Mouse (Mus musculus): ENCODE measurements around the gene Cenpj. TPM values are rescaled to one million over a fixed set of nuclear protein-coding genes. Genes with fewer than 3 reads are reported as not detected.

Cenpj gene
- 12.9 and 13.3 TPM in 2 replicates for polyA plus RNA-seq (2015; fragmentation: Nextera tagmentation; extraction: Ambion mirVana)

DNA sequence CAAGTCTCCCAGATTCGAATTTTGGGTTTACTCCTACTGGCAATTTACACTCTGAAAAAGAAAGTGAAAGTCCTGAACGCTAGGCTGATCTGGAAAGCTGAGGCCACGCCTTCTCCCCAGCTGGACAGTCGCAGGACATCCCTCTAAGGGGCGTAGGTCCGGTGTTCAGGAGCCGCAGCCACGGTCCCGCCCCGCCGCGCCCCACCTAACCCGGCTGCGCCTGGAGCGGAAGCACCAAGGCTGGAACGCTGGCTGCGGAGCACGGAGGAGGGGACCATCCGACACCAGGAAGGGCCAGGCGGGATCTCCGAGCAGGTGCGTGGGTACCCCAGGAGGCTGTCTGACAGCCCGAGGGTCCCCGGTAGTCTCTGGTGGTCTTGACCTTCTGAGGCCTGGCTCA is at the start of gene Cenpj, which contains the start of gene Parp4:
TSS of gene Cenpj (minus strand) at position 10 of the 400 bp plus-strand sequence.
TSS of gene Parp4 (plus strand) at position 204 of the 400 bp plus-strand sequence.
- Histone ChIP-seq H3K4me1 (peaks cover 6% of the 10 kb centered on the region), H3K4me3 (peak within 1 kb of the TSS; percentile 57), H3K9me3 (no peaks in the 10 kb centered on the region), H3K27me3 (no peaks in the 10 kb centered on the region), H3K36me3 (no peaks in the 10 kb centered on the region), H3K9ac (peak within 1 kb of the TSS; percentile 75), H3K27ac (no peak within 1 kb of the TSS), H3K4me2 (peak within 1 kb of the TSS; percentile 71)
- no peak for ATAC-seq (ENCODE audit: insufficient number of reproducible peaks, insufficient read depth, low FRiP score, low TSS enrichment, low read depth)
- WGBS = 1% methylated on average over 24 of the region's 24 CpGs

DNA sequence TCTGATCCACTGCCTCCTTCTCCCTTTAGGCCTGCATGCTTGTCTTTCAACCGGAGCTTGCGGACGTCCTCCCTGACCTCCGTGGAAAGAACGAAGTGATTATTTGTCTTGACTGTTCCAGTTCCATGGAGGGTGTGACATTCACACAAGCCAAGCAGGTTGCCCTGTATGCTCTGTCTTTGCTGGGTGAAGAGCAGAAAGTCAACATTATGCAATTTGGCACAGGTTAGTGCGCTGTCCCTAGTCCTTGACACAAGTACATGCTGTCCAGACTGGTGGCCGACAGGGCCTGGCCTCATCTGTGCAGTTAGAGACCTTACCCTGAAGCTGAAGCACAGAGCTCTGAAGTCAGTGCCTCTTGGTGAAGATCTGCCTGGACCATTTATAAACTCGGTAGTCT is 45.2 kb upstream of the Cenpj start:
- Histone ChIP-seq H3K36me3 (no peaks in the 10 kb centered on the region), H3K27me3 (no peaks in the 10 kb centered on the region), H3K4me3 (no peak overlapping the region), H3K4me1 (no peaks in the 10 kb centered on the region), H3K9me3 (no peaks in the 10 kb centered on the region), H3K9ac (no peak overlapping the region), H3K27ac (no peak overlapping the region), H3K4me2 (no peak overlapping the region)
- 91% methylated on average over 8 of the region's 8 CpGs for WGBS
- ATAC-seq (ENCODE audit: insufficient number of reproducible peaks, insufficient read depth, low FRiP score, low TSS enrichment, low read depth) = no peak

DNA sequence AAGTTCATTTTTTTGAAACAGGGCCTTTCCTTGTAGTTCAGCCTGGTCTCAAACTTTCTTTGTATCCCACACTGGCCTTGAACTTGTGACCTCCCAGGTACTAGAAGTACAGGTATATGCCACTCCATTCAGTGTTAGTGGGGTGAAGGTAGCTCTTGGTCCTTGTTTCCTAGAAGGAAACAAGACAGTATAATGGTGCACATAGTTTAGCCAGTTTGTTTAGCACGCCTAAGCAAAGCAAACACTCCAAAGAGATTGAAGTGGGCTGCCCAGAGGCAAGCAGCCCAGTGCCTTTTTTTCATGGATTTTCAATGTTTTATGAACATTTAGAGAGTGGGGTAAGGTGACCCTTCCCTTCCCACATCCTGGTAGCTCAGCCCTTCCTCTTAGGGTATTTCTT is 42.2 kb upstream of the Cenpj start:
- no peak for ATAC-seq (ENCODE audit: insufficient number of reproducible peaks, insufficient read depth, low FRiP score, low TSS enrichment, low read depth)
- H3K27me3 ChIP-seq = no peaks in the 10 kb centered on the region
- 75% methylated on average over 1 of the region's 1 CpGs for WGBS

DNA sequence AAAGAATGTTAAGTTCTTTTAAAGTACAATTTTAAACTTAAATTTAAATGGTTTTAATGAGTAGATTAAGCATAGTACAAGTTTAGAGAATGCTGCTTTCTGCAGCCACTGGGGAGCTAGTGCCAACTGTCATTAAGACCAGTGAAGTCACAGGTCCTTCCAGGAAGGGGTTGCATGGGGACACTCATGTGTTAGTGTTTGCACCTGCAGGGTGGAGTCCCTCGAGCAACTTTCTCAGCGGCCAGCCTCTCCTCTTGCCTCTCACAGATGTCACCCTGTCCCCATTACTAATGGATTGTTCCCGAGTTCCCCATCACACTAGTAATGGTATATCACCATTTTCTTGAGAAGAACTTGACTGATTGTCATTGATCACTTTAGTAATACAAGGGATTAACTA is 38.0 kb upstream of the Cenpj start:
- no peaks in the 10 kb centered on the region for H3K27me3 ChIP-seq
- H3K4me1 ChIP-seq = no peaks in the 10 kb centered on the region
- 92% methylated on average over 3 of the region's 3 CpGs for WGBS
- no peak overlapping the region for H3K27ac ChIP-seq
- H3K4me3 ChIP-seq = no peak overlapping the region
- H3K9me3 ChIP-seq = no peaks in the 10 kb centered on the region
- no peak overlapping the region for H3K9ac ChIP-seq
- no peak for ATAC-seq (ENCODE audit: insufficient number of reproducible peaks, insufficient read depth, low FRiP score, low TSS enrichment, low read depth)
- H3K4me2 ChIP-seq = no peak overlapping the region
- H3K36me3 ChIP-seq = 0 out of 2 replicates have a peak, but pooled peaks cover 2% of the 10 kb centered on the region

More for the DNA sequence above, 42.2 kb upstream of the Cenpj start:
- Histone ChIP-seq H3K27ac (no peak overlapping the region), H3K36me3 (no peaks in the 10 kb centered on the region), H3K9me3 (no peaks in the 10 kb centered on the region), H3K4me1 (no peaks in the 10 kb centered on the region), H3K4me3 (no peak overlapping the region), H3K4me2 (no peak overlapping the region), H3K9ac (no peak overlapping the region)

DNA sequence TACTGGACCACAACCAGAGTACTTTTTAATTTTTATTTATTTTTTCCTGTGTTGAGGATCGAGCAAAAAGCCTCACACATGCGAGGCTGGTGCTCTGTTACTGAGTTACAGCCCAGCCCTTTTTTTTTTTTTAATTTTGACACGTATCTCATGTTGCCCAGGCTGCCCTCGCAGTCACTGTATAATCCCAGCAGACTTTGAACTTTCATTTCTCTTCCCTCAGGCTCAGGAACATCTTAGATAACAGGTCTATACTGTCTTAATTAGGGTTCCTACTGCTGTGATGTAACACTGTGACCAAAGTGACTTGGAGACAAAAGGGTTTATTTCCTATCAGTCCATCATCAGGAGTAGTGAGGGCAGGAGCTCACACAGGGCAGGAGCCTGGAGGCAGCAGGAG is 29.9 kb upstream of the Cenpj start:
- Histone ChIP-seq H3K4me2 (no peak overlapping the region), H3K36me3 (0 out of 2 replicates have a peak, but pooled peaks cover 2% of the 10 kb centered on the region), H3K27ac (no peak overlapping the region), H3K4me1 (no peaks in the 10 kb centered on the region), H3K9ac (no peak overlapping the region), H3K4me3 (no peak overlapping the region), H3K27me3 (no peaks in the 10 kb centered on the region), H3K9me3 (no peaks in the 10 kb centered on the region)
- 70% methylated on average over 4 of the region's 4 CpGs for WGBS
- no peak for ATAC-seq (ENCODE audit: insufficient number of reproducible peaks, insufficient read depth, low FRiP score, low TSS enrichment, low read depth)

DNA sequence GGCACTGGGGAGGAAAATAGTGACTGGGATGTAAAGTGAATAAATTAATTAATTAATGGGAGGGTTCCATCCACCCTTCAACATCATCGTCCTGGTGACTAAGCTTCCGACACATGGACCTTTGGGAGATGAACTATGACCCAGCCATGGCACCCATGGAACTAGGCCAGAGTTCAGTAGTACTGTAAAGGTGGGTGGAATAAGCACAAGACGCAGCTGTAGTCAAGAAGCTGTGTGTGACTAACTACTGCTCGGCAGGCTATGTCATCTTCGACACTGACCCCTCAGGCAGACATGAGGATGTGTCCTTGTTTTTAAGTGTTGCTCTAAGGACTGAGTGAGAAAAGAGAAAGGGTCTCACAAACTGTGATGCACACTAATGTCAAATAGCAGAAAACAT is 29.2 kb upstream of the Cenpj start:
- H3K4me1 ChIP-seq = no peaks in the 10 kb centered on the region
- H3K36me3 ChIP-seq = no peaks in the 10 kb centered on the region
- H3K4me2 ChIP-seq = no peak overlapping the region
- H3K4me3 ChIP-seq = no peak overlapping the region
- H3K27me3 ChIP-seq = no peaks in the 10 kb centered on the region
- no peak overlapping the region for H3K9ac ChIP-seq
- 0 out of 2 replicates have a peak, but pooled peaks have one; percentile 32 for ATAC-seq (ENCODE audit: insufficient number of reproducible peaks, insufficient read depth, low FRiP score, low TSS enrichment, low read depth)
- no peaks in the 10 kb centered on the region for H3K9me3 ChIP-seq
- no peak overlapping the region for H3K27ac ChIP-seq
- WGBS = 87% methylated on average over 5 of the region's 5 CpGs

DNA sequence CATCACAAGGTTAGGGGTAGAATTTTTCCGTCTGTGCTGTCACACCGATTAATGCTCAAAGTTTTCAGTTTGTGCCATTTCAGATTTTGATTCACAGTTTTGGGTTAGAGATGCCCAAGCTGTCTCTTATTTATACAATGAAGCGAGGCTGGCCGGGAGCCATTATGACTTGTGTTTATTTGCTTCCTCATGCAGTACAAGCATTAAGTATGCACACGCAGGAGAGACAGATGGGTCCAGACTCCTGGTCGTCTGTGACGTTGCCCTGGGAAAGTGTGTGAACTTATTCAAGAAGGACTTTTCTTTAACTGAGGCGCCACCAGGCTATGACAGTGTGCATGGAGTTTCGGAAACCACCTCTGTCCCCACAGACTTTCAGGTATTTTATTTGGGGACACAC is 26.8 kb upstream of the Cenpj start:
- Histone ChIP-seq H3K4me3 (no peak overlapping the region), H3K36me3 (no peaks in the 10 kb centered on the region), H3K9me3 (no peaks in the 10 kb centered on the region), H3K27ac (no peak overlapping the region), H3K4me2 (no peak overlapping the region), H3K27me3 (no peaks in the 10 kb centered on the region), H3K4me1 (no peaks in the 10 kb centered on the region), H3K9ac (no peak overlapping the region)
- WGBS = 86% methylated on average over 9 of the region's 9 CpGs
- ATAC-seq (ENCODE audit: insufficient number of reproducible peaks, insufficient read depth, low FRiP score, low TSS enrichment, low read depth) = no peak

DNA sequence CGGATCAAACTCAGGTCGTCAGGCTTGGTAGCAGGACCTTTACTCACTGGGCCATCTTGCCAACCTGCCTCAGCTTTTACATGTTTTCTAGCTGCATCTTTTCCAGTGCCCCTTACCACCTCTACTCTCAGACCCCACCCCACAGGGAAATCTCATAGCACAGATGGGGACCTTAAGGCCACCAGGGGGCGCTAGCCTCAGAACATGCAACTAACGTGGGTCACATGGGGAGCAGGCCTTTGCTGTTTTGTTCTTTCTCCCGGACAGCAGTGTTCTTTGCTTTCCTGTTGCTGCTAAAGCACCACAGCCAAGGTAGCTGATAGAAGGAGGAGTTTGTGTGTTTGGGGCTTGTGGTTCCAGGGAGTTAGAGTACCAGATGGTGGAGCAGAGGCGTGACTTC is 23.5 kb upstream of the Cenpj start:
- 43% methylated on average over 6 of the region's 6 CpGs for WGBS
- Histone ChIP-seq H3K9ac (no peak overlapping the region), H3K4me1 (no peaks in the 10 kb centered on the region), H3K9me3 (no peaks in the 10 kb centered on the region), H3K4me2 (no peak overlapping the region), H3K4me3 (no peak overlapping the region), H3K27ac (no peak overlapping the region), H3K36me3 (no peaks in the 10 kb centered on the region), H3K27me3 (no peaks in the 10 kb centered on the region)
- ATAC-seq (ENCODE audit: insufficient number of reproducible peaks, insufficient read depth, low FRiP score, low TSS enrichment, low read depth) = no peak

DNA sequence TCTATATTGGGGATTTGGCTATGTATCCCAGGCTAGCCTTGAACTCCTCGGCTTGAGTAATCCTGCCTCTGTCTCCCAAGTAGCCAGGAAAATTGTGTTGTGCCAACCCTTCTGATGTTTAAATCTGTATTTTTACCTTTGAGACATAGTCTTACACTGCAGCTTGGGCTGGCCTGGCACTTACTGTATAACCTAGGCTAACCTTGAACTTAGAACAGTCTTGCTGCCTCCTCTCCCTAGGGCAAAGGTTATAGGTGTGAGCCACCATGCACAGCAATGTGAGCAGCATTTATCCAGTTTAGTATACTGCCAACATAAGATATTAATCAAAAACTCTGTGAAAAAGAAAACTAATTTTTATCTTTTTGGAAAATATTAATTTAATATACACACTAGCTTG is 19.6 kb upstream of the Cenpj start:
- Histone ChIP-seq H3K27me3 (no peaks in the 10 kb centered on the region), H3K36me3 (no peaks in the 10 kb centered on the region), H3K9me3 (no peaks in the 10 kb centered on the region), H3K4me2 (no peak overlapping the region), H3K4me1 (no peaks in the 10 kb centered on the region), H3K4me3 (no peak overlapping the region), H3K27ac (no peak overlapping the region), H3K9ac (no peak overlapping the region)
- ATAC-seq (ENCODE audit: insufficient number of reproducible peaks, insufficient read depth, low FRiP score, low TSS enrichment, low read depth) = no peak
- WGBS = 83% methylated on average over 1 of the region's 1 CpGs

DNA sequence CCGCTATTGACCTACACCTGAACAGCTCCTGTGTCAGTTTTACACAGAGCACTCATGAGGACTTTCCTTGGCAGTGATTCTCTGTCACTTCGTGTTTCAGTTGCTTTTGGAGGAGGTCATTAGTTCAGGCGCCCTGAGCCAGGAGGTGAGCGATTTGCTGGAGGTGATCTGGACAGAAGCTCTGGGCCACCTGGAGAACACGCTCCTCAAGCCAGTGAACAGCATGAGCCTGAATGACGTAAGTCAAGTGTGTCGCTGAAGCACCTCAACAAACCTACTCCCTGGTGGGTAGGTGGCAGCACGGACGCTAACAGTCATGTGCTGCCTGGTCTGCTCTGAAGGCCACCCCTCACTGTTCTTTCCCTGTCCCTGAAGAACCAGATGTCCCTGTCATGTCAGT is 17.0 kb upstream of the Cenpj start:
- Histone ChIP-seq H3K4me2 (no peak overlapping the region), H3K4me1 (no peaks in the 10 kb centered on the region), H3K27me3 (no peaks in the 10 kb centered on the region), H3K27ac (no peak overlapping the region), H3K36me3 (no peaks in the 10 kb centered on the region), H3K9ac (no peak overlapping the region), H3K4me3 (no peak overlapping the region), H3K9me3 (no peaks in the 10 kb centered on the region)
- ATAC-seq (ENCODE audit: insufficient number of reproducible peaks, insufficient read depth, low FRiP score, low TSS enrichment, low read depth) = no peak
- WGBS = 87% methylated on average over 9 of the region's 9 CpGs

DNA sequence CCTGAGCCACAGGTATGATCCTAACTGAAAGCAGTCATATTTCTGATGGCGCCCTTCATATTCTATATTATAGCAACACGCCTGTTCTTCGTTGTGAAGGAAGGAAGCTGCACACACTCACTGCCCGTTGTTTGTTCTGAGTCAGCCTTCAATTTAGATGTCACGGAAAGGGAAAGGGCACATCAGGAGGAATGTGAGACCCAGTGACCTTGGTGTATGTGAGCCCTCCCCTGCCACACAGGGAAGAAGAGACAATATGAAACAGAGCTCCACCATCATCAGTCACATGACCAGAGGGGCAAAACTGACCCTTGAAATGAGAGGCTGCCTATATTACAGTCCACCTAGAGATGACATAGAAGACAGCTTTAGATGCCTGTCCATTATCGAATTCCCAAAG is 7.1 kb upstream of the Cenpj start:
- Histone ChIP-seq H3K36me3 (no peaks in the 10 kb centered on the region), H3K27ac (no peak overlapping the region), H3K4me3 (no peak overlapping the region), H3K4me2 (no peak overlapping the region), H3K27me3 (no peaks in the 10 kb centered on the region), H3K9ac (no peak overlapping the region), H3K9me3 (no peaks in the 10 kb centered on the region), H3K4me1 (no peaks in the 10 kb centered on the region; the same call in 1 of the 2 replicates)
- ATAC-seq (ENCODE audit: insufficient number of reproducible peaks, insufficient read depth, low FRiP score, low TSS enrichment, low read depth) = no peak
- WGBS = 78% methylated on average over 6 of the region's 6 CpGs

DNA sequence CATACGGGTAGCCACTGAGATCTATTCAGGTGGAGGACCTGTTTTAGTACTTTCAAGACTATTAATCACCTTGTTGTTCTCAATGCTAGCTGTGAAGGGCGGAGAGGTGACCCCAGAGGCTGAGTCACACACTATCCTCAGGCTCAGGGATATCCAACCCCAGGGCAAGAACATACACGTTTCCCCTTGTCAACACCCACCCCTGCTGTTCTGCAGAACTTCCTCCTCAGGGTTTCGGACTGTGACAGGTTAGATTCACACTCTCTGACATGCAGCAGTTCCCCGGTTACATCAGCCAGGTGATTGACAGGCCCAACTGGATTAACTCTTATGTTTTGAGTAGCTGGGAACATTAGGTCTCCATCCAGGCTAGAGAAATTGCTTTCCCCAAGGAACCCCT is 5.9 kb upstream of the Cenpj start:
- no peak overlapping the region for H3K4me2 ChIP-seq
- no peak overlapping the region for H3K9ac ChIP-seq
- WGBS = 48% methylated on average over 5 of the region's 5 CpGs
- H3K27me3 ChIP-seq = no peaks in the 10 kb centered on the region
- no peak overlapping the region for H3K27ac ChIP-seq
- no peaks in the 10 kb centered on the region for H3K36me3 ChIP-seq
- no peaks in the 10 kb centered on the region for H3K9me3 ChIP-seq
- no peaks in the 10 kb centered on the region; the same call in 1 of the 2 replicates for H3K4me1 ChIP-seq
- ATAC-seq (ENCODE audit: insufficient number of reproducible peaks, insufficient read depth, low FRiP score, low TSS enrichment, low read depth) = no peak
- no peak overlapping the region for H3K4me3 ChIP-seq

DNA sequence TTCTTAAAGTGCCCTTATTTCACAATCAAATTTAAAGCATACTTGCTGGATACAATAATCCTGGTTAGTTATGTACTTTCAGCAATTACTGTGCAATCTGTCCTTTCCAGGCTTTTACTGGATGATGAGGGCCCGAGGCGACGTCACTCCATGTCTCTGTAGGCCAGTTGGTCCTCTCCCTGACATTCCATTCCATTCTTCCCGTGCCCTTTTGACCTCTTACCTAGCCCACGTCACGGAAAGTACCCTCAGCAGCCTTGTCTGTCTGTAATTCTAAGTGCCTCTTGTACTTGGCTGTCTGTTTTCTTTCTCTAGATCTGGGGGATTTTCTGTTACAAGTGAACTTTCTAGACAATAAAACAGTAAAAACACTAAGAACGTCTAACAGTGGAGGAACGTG is 3.8 kb upstream of the Cenpj start:
- no peak overlapping the region for H3K4me2 ChIP-seq
- no peak overlapping the region for H3K4me3 ChIP-seq
- 48% methylated on average over 8 of the region's 8 CpGs for WGBS
- H3K27me3 ChIP-seq = no peaks in the 10 kb centered on the region
- no peak for ATAC-seq (ENCODE audit: insufficient number of reproducible peaks, insufficient read depth, low FRiP score, low TSS enrichment, low read depth)
- H3K9ac ChIP-seq = no peak overlapping the region
- H3K36me3 ChIP-seq = no peaks in the 10 kb centered on the region
- no peaks in the 10 kb centered on the region; the same call in 1 of the 2 replicates for H3K4me1 ChIP-seq
- no peaks in the 10 kb centered on the region for H3K9me3 ChIP-seq
- no peak overlapping the region for H3K27ac ChIP-seq

Data from embryonic facial prominence, embryonic 13.5 days (tissue).